Mouse (Mus musculus) intestine, embryonic 15.5 days (tissue): Measurements from ENCODE around the gene Ttc28. TPM values are rescaled to one million over a fixed set of nuclear protein-coding genes. Genes with fewer than 3 reads are reported as not detected.

Source experiments
- ATAC-seq: fragments of 200-750 bp; cut with Nextera tagmentation; 2 replicates; pipeline ENCODE4 v1.8.0; 2017; ENCODE audit warnings: moderate TSS enrichment, moderate library complexity
- H3K27ac ChIP-seq: fragments of 300-500 bp; sonication (generic); 2 replicates; pipeline ENCODE4 v1.5.1; 2015; ENCODE audit warnings: mild to moderate bottlenecking, inconsistent platforms
- H3K27me3 ChIP-seq: fragments of 300-500 bp; sonication (generic); replicated peaks from 2 replicates; pipeline ENCODE4 v1.6.1; 2015; ENCODE audit warnings: inconsistent platforms
- H3K36me3 ChIP-seq: fragments of 300-500 bp; sonication (generic); 2 replicates; pipeline ENCODE4 v1.6.1; 2015; ENCODE audit warnings: inconsistent platforms
- H3K4me1 ChIP-seq: fragments of 300-500 bp; sonication (generic); replicated peaks from 2 replicates; pipeline ENCODE4 v1.6.1; 2015; ENCODE audit warnings: inconsistent platforms
- H3K4me2 ChIP-seq: fragments of 300-500 bp; sonication (generic); replicated peaks from 2 replicates; pipeline ENCODE4 v1.6.1; 2015; ENCODE audit warnings: mild to moderate bottlenecking, inconsistent platforms
- H3K4me3 ChIP-seq: fragments of 300-500 bp; sonication (generic); replicated peaks from 2 replicates; pipeline ENCODE4 v1.5.1; 2015; ENCODE audit warnings: inconsistent platforms
- H3K9ac ChIP-seq: fragments of 300-500 bp; sonication (generic); 2 replicates; pipeline ENCODE4 v1.6.1; 2015; ENCODE audit warnings: inconsistent platforms
- H3K9me3 ChIP-seq: fragments of 300-500 bp; sonication (generic); 2 replicates; pipeline ENCODE4 v1.6.1; 2016; ENCODE audit warnings: inconsistent platforms
- WGBS: fragments of 180-500 bp; shearing (Covaris S2); methylation state at CpG from one replicate; pipeline ENCODE4 v1.1.7; 2015; 5-methylcytosine and 5-hydroxymethylcytosine counted together
- polyA plus RNA-seq: library from polyadenylated mRNA; unstranded; fragments of >200 nt; fragmentation: Nextera tagmentation; extraction: Ambion mirVana; gene quantifications from 2 replicates; pipeline ENCODE4 v1.2.1, GENCODE M21; 2015

Ttc28 gene
- polyA plus RNA-seq, 1 experiment from 2014 or later: 6.9 TPM

DNA sequence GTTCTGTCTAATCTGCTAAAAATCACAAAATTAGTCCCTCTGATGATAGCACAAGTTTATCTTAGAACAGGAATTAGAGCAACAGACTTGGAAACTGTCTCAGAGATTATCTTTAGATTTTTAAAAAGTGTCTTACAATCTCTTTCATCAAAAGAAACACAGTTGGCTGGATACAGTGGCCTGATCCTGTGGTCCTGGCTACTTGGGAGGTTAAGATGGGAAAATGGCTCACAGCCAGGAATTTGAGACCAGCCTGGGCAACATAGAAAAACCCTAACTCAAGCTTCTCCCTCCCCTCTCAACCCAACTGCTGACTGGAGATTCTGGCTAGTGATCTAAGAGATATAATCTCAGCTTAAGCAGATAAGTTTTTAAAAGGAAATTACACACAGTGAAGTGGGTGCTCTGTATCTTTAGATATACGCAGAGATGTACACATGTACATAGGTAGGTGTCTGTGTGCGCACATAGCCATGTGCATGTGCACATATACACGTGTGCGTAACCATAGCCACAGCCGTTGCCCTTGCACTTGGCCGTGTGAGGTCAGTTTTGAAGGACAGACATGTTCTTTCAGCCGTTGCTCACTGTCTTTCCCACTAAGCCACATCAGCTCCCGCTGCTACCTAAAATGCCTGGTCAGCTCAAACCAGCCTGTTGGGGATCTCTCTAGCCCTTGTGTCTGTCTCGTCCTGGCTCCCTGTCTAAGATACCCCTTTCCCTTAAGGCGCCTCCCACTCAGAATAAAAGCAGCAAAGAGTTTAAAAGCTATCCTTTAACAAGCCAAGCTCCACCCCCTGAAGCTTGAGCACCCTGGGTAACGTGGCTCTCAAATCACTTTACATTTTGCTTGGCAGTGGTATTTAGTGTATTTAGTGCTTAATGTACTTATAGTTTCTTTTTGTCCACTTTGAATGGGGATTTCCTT is 217.9 kb downstream of the Ttc28 start:
- H3K4me1 ChIP-seq: peaks cover 18% of the 10 kb centered on the region
- no peaks in the 10 kb centered on the region for H3K36me3 ChIP-seq
- H3K9me3 ChIP-seq: no peaks in the 10 kb centered on the region
- no peaks in the 10 kb centered on the region for H3K27me3 ChIP-seq
- 0 out of 2 replicates have a peak, but pooled peaks have one; percentile 24 for ATAC-seq
- 63% methylated on average over 11 of the region's 11 CpGs for WGBS
- no peak overlapping the region for H3K4me2 ChIP-seq
- H3K4me3 ChIP-seq: no peak overlapping the region
- H3K27ac ChIP-seq: no peak overlapping the region
- H3K9ac ChIP-seq: no peak overlapping the region

DNA sequence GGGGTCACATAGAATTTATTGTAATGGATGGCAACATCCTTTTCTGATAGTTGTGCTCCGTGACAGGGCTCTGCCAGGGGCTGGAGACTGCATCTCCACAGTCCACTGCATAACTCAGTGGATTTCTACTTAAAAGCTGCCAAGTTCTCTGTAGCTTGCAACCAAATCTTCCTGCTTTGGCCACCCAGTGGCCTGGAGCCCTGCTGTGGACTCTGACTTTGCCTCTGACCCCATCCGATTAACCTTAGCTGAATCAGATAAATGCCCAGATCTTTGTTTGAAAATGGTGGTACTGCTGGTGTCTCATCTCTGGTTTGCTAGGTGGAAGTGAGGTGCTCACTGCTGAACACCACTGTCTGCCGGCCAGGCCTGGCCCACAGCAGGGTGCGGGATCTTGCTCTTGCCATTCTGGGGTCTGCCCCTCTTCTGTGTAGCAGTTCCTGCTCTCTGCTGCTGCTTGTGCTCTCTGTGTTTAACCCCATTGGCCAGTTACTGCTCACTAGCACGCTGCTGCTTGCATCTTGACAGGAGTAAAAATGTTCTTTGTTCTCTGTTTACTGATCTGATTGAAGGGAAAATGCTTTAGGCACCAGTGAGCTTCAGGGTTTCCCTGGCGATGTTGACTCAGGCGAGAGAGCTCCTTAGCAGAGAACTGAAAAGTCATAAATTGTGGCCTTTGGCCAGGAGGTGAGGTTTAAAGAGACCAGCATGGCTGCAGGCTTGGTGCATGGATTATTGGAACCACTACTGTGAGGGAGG is 219.1 kb downstream of the Ttc28 start:
- H3K36me3 ChIP-seq: no peaks in the 10 kb centered on the region
- no peaks in the 10 kb centered on the region for H3K9me3 ChIP-seq
- ATAC-seq: peak; percentile 85
- H3K4me1 ChIP-seq: peaks cover 18% of the 10 kb centered on the region
- peak overlapping the region; percentile 64 for H3K27ac ChIP-seq
- 0 out of 2 replicates have a peak overlapping the region, but pooled peaks have one; percentile 10 for H3K4me2 ChIP-seq
- H3K9ac ChIP-seq: no peak overlapping the region
- H3K4me3 ChIP-seq: no peak overlapping the region
- 34% methylated on average over 7 of the region's 7 CpGs for WGBS
- H3K27me3 ChIP-seq: no peaks in the 10 kb centered on the region

DNA sequence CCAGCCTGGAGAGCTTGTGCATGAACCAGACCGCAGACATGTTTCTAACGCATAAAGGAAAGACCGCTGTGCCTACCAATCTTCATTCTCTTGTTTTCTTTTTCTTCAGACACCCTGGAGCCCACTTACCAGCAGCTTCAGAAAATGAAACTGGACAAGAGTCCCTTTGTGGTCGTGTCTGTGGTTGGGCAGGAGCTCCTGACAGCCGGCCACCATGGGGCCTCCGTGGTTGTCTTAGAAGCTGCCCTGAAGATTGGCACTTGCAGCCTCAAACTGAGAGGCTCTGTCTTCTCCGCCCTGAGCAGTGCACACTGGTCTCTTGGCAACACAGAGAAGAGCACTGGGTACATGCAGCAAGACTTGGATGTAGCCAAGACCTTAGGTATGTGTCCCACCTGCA is 221.0 kb downstream of the Ttc28 start:
- Histone ChIP-seq H3K4me1 (peaks cover 18% of the 10 kb centered on the region), H3K9ac (no peak overlapping the region), H3K4me2 (no peak overlapping the region), H3K4me3 (no peak overlapping the region), H3K36me3 (no peaks in the 10 kb centered on the region), H3K9me3 (no peaks in the 10 kb centered on the region), H3K27me3 (no peaks in the 10 kb centered on the region), H3K27ac (no peak overlapping the region)
- 89% methylated on average over 7 of the region's 7 CpGs for WGBS
- no peak for ATAC-seq

DNA sequence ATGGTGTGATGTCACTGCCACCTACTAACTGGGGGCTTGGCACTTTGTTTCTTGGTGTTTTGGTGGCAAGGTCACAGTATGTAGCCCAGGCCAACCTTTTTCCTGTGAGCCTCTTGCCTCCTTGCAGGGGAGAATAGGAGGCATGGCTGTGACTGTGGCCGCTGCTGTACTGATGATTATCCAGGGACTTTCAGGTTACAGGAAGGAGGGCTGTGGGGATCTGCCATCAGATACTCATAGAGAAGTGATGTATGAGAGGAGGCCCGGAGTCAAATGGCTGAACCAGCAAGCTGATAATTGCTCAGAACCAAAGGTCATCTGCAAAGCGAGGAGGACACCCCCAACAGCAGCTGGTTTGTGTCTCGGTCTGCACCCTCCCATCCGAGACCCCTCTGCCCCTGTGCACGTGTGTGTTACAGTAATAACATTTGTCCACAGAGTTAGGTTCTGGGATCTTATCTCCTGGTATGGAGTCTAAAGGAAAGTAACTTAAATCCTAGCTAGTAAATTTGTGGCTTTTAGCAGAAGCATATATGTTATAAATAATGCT is 221.9 kb downstream of the Ttc28 start:
- H3K4me3 ChIP-seq: no peak overlapping the region
- no peak overlapping the region for H3K9ac ChIP-seq
- no peak for ATAC-seq
- H3K9me3 ChIP-seq: no peaks in the 10 kb centered on the region
- H3K27ac ChIP-seq: no peak overlapping the region
- 40% methylated on average over 6 of the region's 6 CpGs for WGBS
- H3K4me2 ChIP-seq: no peak overlapping the region
- peaks cover 18% of the 10 kb centered on the region for H3K4me1 ChIP-seq
- H3K27me3 ChIP-seq: no peaks in the 10 kb centered on the region
- no peaks in the 10 kb centered on the region for H3K36me3 ChIP-seq

DNA sequence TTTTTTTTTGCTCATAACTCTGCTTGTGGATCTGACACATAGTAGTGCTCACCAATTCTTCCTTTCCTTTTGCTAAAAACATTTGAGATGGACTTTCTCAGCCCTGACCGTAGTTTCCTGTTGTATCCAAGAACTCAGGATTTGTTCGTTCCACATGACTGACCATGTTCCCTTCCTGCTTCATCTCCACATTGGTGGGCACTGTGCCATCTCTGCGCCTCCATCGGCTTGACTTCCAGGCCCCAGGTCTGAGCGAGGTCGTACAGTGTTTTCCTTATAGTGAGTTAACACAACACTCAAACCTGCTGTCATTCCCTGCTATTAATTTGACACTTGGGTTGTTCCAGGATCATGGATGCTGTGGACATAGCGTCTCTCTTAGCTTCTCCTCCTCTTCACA is 225.2 kb downstream of the Ttc28 start:
- no peak overlapping the region for H3K27ac ChIP-seq
- no peaks in the 10 kb centered on the region for H3K27me3 ChIP-seq
- WGBS: 83% methylated on average over 7 of the region's 7 CpGs

DNA sequence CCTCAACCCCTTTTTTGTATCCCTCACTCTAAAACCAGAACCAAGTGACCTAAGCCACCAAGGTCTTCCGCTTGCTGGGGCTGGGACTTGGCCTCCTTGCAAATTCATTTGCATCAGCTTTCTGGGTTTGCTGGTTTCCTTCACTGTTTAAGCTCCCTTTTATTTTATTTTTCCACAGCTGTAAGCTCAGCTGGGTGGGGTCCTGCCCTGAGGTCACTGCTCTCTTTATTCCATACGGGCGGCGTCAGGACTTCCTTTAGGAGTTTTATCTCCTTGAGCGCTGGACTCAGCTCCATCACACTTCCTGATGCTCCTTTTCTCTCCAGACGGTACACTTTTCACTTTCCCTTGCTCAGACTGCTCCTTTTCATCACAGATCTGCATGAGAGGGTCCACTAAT is 231.8 kb downstream of the Ttc28 start:
- no peak overlapping the region for H3K4me2 ChIP-seq
- H3K4me1 ChIP-seq: peaks cover 6% of the 10 kb centered on the region
- H3K9ac ChIP-seq: no peak overlapping the region
- H3K36me3 ChIP-seq: no peaks in the 10 kb centered on the region
- no peak overlapping the region for H3K4me3 ChIP-seq
- no peak overlapping the region for H3K27ac ChIP-seq
- H3K27me3 ChIP-seq: no peaks in the 10 kb centered on the region
- ATAC-seq: no peak
- no peaks in the 10 kb centered on the region for H3K9me3 ChIP-seq
- 50% methylated on average over 6 of the region's 6 CpGs for WGBS

More for the DNA sequence above, 225.2 kb downstream of the Ttc28 start:
- H3K4me3 ChIP-seq: no peak overlapping the region
- no peaks in the 10 kb centered on the region for H3K36me3 ChIP-seq
- no peaks in the 10 kb centered on the region for H3K4me1 ChIP-seq
- no peak for ATAC-seq
- no peaks in the 10 kb centered on the region for H3K9me3 ChIP-seq
- no peak overlapping the region for H3K9ac ChIP-seq
- no peak overlapping the region for H3K4me2 ChIP-seq

- H3K4me1 ChIP-seq: peaks cover 6% of the 10 kb centered on the region
- ATAC-seq: peak; percentile 27
- H3K9me3 ChIP-seq: no peaks in the 10 kb centered on the region
- no peak overlapping the region for H3K4me3 ChIP-seq
- WGBS: 34% methylated on average over 7 of the region's 7 CpGs
- H3K9ac ChIP-seq: no peak overlapping the region
- no peaks in the 10 kb centered on the region for H3K27me3 ChIP-seq
- H3K27ac ChIP-seq: peak overlapping the region; percentile 8; the same call in 1 of the 2 replicates
- H3K4me2 ChIP-seq: no peak overlapping the region
- no peaks in the 10 kb centered on the region for H3K36me3 ChIP-seq
These were observed 233.6 kb downstream of the Ttc28 start for GRCm38 (mm10) chr5:111113183-111113582.

GRCm38 (mm10) chr5:111113694-111114375 is 234.2 kb downstream of the Ttc28 start:
- ATAC-seq: peak; percentile 95
- no peaks in the 10 kb centered on the region for H3K27me3 ChIP-seq
- peaks cover 6% of the 10 kb centered on the region for H3K4me1 ChIP-seq
- peak overlapping the region; percentile 8; the same call in 1 of the 2 replicates for H3K27ac ChIP-seq
- H3K36me3 ChIP-seq: no peaks in the 10 kb centered on the region
- H3K4me2 ChIP-seq: no peak overlapping the region
- H3K9ac ChIP-seq: no peak overlapping the region
- WGBS: 41% methylated on average over 8 of the region's 8 CpGs
- no peak overlapping the region for H3K4me3 ChIP-seq
- no peaks in the 10 kb centered on the region for H3K9me3 ChIP-seq

- no peaks in the 10 kb centered on the region for H3K36me3 ChIP-seq
- no peak overlapping the region for H3K9ac ChIP-seq
- no peak overlapping the region for H3K27ac ChIP-seq
- no peaks in the 10 kb centered on the region for H3K9me3 ChIP-seq
- peaks cover 6% of the 10 kb centered on the region for H3K4me1 ChIP-seq
- 73% methylated on average over 10 of the region's 10 CpGs for WGBS
- ATAC-seq: no peak
- H3K4me3 ChIP-seq: no peak overlapping the region
- no peak overlapping the region for H3K4me2 ChIP-seq
- no peaks in the 10 kb centered on the region for H3K27me3 ChIP-seq
These were observed 235.0 kb downstream of the Ttc28 start for GRCm38 (mm10) chr5:111114597-111114996.

GRCm38 (mm10) chr5:111115519-111116350 is 236.1 kb downstream of the Ttc28 start:
- Histone ChIP-seq H3K4me2 (no peak overlapping the region), H3K27me3 (no peaks in the 10 kb centered on the region), H3K36me3 (no peaks in the 10 kb centered on the region), H3K27ac (no peak overlapping the region; the same call in 1 of the 2 replicates), H3K4me3 (no peak overlapping the region), H3K9ac (no peak overlapping the region), H3K9me3 (no peaks in the 10 kb centered on the region), H3K4me1 (peaks cover 6% of the 10 kb centered on the region)
- no peak for ATAC-seq
- WGBS: 64% methylated on average over 15 of the region's 15 CpGs

DNA sequence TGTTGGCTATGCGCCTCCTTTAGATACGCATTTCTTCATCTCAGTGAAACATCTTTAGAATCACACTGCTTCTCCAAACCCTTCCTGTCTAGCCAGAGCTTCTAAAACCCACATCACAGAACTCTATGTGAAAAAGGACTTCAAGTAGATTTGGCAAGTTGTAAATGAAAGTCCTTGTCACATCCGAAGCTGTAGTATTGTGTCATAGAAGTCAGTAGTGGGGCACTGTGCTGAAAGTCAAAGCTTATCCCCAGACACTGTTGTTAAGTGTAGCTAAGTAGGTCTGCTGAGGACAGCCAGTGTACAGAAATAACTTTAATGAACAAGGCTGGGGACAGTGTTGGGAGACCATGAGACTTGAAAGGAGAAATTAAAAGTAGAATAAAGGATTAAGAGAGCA is 240.2 kb downstream of the Ttc28 start:
- no peak overlapping the region for H3K4me2 ChIP-seq
- H3K36me3 ChIP-seq: no peaks in the 10 kb centered on the region
- whole genome bisulfite sequencing: 85% methylated on average over 3 of the region's 3 CpGs
- no peak for ATAC-seq
- no peak overlapping the region for H3K9ac ChIP-seq
- H3K4me1 ChIP-seq: peaks cover 9% of the 10 kb centered on the region
- H3K27me3 ChIP-seq: no peaks in the 10 kb centered on the region
- H3K27ac ChIP-seq: no peak overlapping the region
- H3K9me3 ChIP-seq: no peaks in the 10 kb centered on the region
- no peak overlapping the region for H3K4me3 ChIP-seq
